Comparison of ENCODE assay signal across 8 mouse cellular contexts in the genomic region with DNA sequence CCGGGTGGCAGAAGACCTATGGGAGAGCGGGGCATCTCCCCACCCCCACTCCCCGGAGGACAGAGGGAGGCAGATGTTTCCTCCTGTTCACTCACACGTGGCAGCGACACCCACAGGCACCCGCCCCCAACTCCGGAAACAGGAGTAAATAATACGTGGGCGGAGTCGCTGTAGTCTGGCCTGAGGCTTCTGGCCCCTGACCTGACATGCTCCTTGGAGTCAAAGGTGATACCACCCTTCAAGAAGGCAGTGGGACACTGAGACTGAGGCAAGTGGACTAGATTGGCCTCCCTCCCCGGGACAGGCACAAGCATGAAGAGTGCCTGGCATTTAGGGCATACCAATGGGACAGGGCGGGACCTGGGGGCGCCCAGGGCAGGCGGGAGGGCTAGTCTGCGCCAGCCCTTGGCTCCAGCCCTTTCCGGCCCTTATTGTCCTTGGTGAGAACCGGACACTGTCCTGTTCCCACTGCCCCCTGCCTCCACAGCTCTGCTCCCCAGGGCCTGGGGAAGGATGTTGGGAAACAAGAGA. TPM values are rescaled to one million over a fixed set of nuclear protein-coding genes. Genes with fewer than 3 reads are reported as not detected.
DNase-seq lines count a peak whose midpoint lies in the region; ATAC-seq and TF ChIP-seq lines count a peak whose summit lies in the region.

No protein-coding gene starts in this region.

- peak; percentile 81 for DNase-seq in ZHBTc4 (ENCODE audit: low read depth, low spot score)
- DNase-seq in kidney, adult 8-10 months, result peak; percentile 69 to 77
- peak; percentile 91 for DNase-seq in lung, postnatal 10 days
- DNase-seq in urinary bladder, postnatal 4 days (ENCODE audit: low spot score in 2 of 2), result no peak
- DNase-seq in right cerebral cortex, postnatal 4 days, result no peak

- peak overlapping the region; percentile 53 for H3K4me2 ChIP-seq in heart, embryonic 11.5 days

- ATAC-seq in CD4-positive, CD25-positive, alpha-beta regulatory T cell, adult 4 months, result peak; percentile 48
- ATAC-seq in heart, embryonic 11.5 days (replicated peaks; ENCODE audit: insufficient number of reproducible peaks, low FRiP score, low TSS enrichment), result 0 out of 2 replicates have a peak, but pooled peaks have one; percentile 31

- no peak for TF ChIP-seq CTCF in small intestine, adult 2 months (IDR thresholded peaks at IDR 0.05; ENCODE audit: extremely low read depth, insufficient read length, insufficient replicate concordance, low read depth, low read length)

- H3K36me3 ChIP-seq in heart, embryonic 11.5 days (ENCODE audit: control insufficient read depth, insufficient read depth, low read length), result no peaks in the 10 kb centered on the region; the same call in 1 of the 2 replicates
- H3K36me3 ChIP-seq in small intestine, adult 2 months (ENCODE audit: control insufficient read depth, insufficient read depth, low read length), result peaks cover 6% of the 10 kb centered on the region; the same call in 1 of the 2 replicates

- peak overlapping the region; percentile 43; the same call in 1 of the 2 replicates for H3K9ac ChIP-seq in heart, embryonic 11.5 days (ENCODE audit: low read depth, low read length)

- H3K4me1 ChIP-seq in heart, embryonic 11.5 days (ENCODE audit: control insufficient read depth, insufficient read depth, low read length), result peaks cover 24% of the 10 kb centered on the region
- H3K4me1 ChIP-seq in small intestine, adult 2 months (ENCODE audit: control insufficient read depth, insufficient read depth, insufficient read length, low read length), result peaks cover 29% of the 10 kb centered on the region

- WGBS in heart, embryonic 11.5 days (ENCODE audit: insufficient replicate concordance), result 12% methylated on average over 17 of the region's 17 CpGs
- WGBS in small intestine, adult 2 months, result 6% methylated on average over 17 of the region's 17 CpGs

- no peaks in the 10 kb centered on the region; the same call in 1 of the 2 replicates for H3K27me3 ChIP-seq in heart, embryonic 11.5 days (ENCODE audit: control insufficient read depth, insufficient read depth, low read length)
- no peaks in the 10 kb centered on the region for H3K27me3 ChIP-seq in small intestine, adult 2 months (ENCODE audit: control insufficient read depth, insufficient read depth, low read length)

- no peak overlapping the region for H3K27ac ChIP-seq in heart, embryonic 11.5 days (ENCODE audit: low read depth, low read length)
- peak overlapping the region; percentile 65 for H3K27ac ChIP-seq in small intestine, adult 2 months (ENCODE audit: insufficient read depth, low read depth, low read length)

- no peaks in the 10 kb centered on the region for H3K9me3 ChIP-seq in heart, embryonic 11.5 days (replicated peaks; ENCODE audit: control insufficient read depth, low read length)

- H3K4me3 ChIP-seq in heart, embryonic 11.5 days (ENCODE audit: low read depth, low read length), result 0 out of 2 replicates have a peak overlapping the region, but pooled peaks have one; percentile 19
- peak overlapping the region; percentile 50 for H3K4me3 ChIP-seq in small intestine, adult 2 months (ENCODE audit: low read depth, low read length)

- TF ChIP-seq POLR2A in small intestine, adult 2 months (IDR thresholded peaks at IDR 0.05; ENCODE audit: low read depth, low read length), result no peak

RNA-seq across cellular contexts. Expression of gene Trim46, which starts 5.3 kb away (rescaled TPM):
- 1 to 10 TPM; 4.0 to 7.0 TPM for polyA plus RNA-seq in CD4-positive, CD25-positive, alpha-beta regulatory T cell, adult 4 months (2017; shearing (Covaris generic))
- 0.56 and 1.1 TPM in 2 replicates for polyA plus RNA-seq in heart, embryonic 11.5 days (2014; fragmentation: Nextera tagmentation; extraction: Ambion mirVana)
- polyA plus RNA-seq in small intestine, adult 2 months (2012; rRNA removed), result 4.3 and 8.7 TPM in 2 replicates

RNA-seq across cellular contexts. Expression of gene Krtcap2, which starts 5.7 kb away (rescaled TPM):
- polyA plus RNA-seq in CD4-positive, CD25-positive, alpha-beta regulatory T cell, adult 4 months (2017; shearing (Covaris generic)), result 100 to 1,000 TPM; 258 to 319 TPM
- polyA plus RNA-seq in heart, embryonic 11.5 days (2014; fragmentation: Nextera tagmentation; extraction: Ambion mirVana), result 248 and 274 TPM in 2 replicates
- 120 and 182 TPM in 2 replicates for polyA plus RNA-seq in small intestine, adult 2 months (2012; rRNA removed)

RNA-seq across cellular contexts. Expression of gene Dpm3, which starts 7.7 kb away (rescaled TPM):
- 100 to 1,000 TPM; 116 to 155 TPM for polyA plus RNA-seq in CD4-positive, CD25-positive, alpha-beta regulatory T cell, adult 4 months (2017; shearing (Covaris generic))
- 83.1 and 94.1 TPM in 2 replicates for polyA plus RNA-seq in heart, embryonic 11.5 days (2014; fragmentation: Nextera tagmentation; extraction: Ambion mirVana)
- 357 and 440 TPM in 2 replicates for polyA plus RNA-seq in small intestine, adult 2 months (2012; rRNA removed)

RNA-seq across cellular contexts. Expression of gene Slc50a1, which starts 18.9 kb away (rescaled TPM):
- polyA plus RNA-seq in CD4-positive, CD25-positive, alpha-beta regulatory T cell, adult 4 months (2017; shearing (Covaris generic)), result 100 to 1,000 TPM; 248 to 324 TPM
- 37.5 and 40.9 TPM in 2 replicates for polyA plus RNA-seq in heart, embryonic 11.5 days (2014; fragmentation: Nextera tagmentation; extraction: Ambion mirVana)
- 81.6 and 97.3 TPM in 2 replicates for polyA plus RNA-seq in small intestine, adult 2 months (2012; rRNA removed)

RNA-seq across cellular contexts. Expression of gene Muc1, which starts 22.6 kb away (rescaled TPM):
- 1 to 10 TPM; 1.1 to 2.0 TPM for polyA plus RNA-seq in CD4-positive, CD25-positive, alpha-beta regulatory T cell, adult 4 months (2017; shearing (Covaris generic))
- polyA plus RNA-seq in heart, embryonic 11.5 days (2014; fragmentation: Nextera tagmentation; extraction: Ambion mirVana), result 0.21 and 0.53 TPM in 2 replicates
- polyA plus RNA-seq in small intestine, adult 2 months (2012; rRNA removed), result 0.76 and 139 TPM in 2 replicates

Comparison
In these comparisons a context has a peak if more than half of its experiments do, and no peak if none do; other contexts are left out.
1. DNase-seq: peak in ZHBTc4 (single experiment), kidney, adult 8-10 months (2 of 2) and lung, postnatal 10 days (single experiment); none in urinary bladder, postnatal 4 days (0 of 2) and right cerebral cortex, postnatal 4 days (single experiment).